Mouse (Mus musculus) embryonic facial prominence, embryonic 10.5 days (tissue): ENCODE measurements around the gene Qsox2. TPM values are rescaled to one million over a fixed set of nuclear protein-coding genes. Genes with fewer than 3 reads are reported as not detected.

ENCODE experiments used
- DNase-seq: peaks from one replicate; pipeline ENCODE4 v3.0.0-alpha.2; 2017; ENCODE audit warnings: low spot score
- H3K27ac ChIP-seq: fragments of 300-500 bp; sonication (generic); replicated peaks from 2 replicates; pipeline ENCODE4 v1.5.1; 2016; ENCODE audit warnings: mild to moderate bottlenecking
- H3K27me3 ChIP-seq: fragments of 300-500 bp; sonication (generic); replicated peaks from 2 replicates; pipeline ENCODE4 v1.6.1; 2016; ENCODE audit warnings: low read depth, mild to moderate bottlenecking; ENCODE audit not compliant: poor library complexity, severe bottlenecking
- H3K36me3 ChIP-seq: fragments of 300-500 bp; sonication (generic); replicated peaks from 2 replicates; pipeline ENCODE4 v1.6.1; 2016; ENCODE audit warnings: mild to moderate bottlenecking, moderate library complexity
- H3K4me1 ChIP-seq: fragments of 300-500 bp; sonication (generic); 2 replicates; pipeline ENCODE4 v1.6.1; 2016
- H3K4me3 ChIP-seq: fragments of 300-500 bp; sonication (generic); 2 replicates; pipeline ENCODE4 v1.5.1; 2016; ENCODE audit warnings: mild to moderate bottlenecking, moderate library complexity
- H3K9me3 ChIP-seq: fragments of 300-500 bp; sonication (generic); 2 replicates; pipeline ENCODE4 v1.6.1; 2016; ENCODE audit warnings: mild to moderate bottlenecking
- WGBS: fragments of 180-500 bp; shearing (Covaris S2); methylation state at CpG from one replicate; pipeline ENCODE4 v1.1.7; 2016; 5-methylcytosine and 5-hydroxymethylcytosine counted together
- polyA plus RNA-seq: library from polyadenylated mRNA; unstranded; fragments of >200 nt; fragmentation: Nextera tagmentation; extraction: Ambion mirVana; gene quantifications from 2 replicates; pipeline ENCODE4 v1.2.1, GENCODE M21; 2016

The Qsox2 gene
- polyA plus RNA-seq, 1 experiment from 2014 or later: 15.7 TPM

DNA sequence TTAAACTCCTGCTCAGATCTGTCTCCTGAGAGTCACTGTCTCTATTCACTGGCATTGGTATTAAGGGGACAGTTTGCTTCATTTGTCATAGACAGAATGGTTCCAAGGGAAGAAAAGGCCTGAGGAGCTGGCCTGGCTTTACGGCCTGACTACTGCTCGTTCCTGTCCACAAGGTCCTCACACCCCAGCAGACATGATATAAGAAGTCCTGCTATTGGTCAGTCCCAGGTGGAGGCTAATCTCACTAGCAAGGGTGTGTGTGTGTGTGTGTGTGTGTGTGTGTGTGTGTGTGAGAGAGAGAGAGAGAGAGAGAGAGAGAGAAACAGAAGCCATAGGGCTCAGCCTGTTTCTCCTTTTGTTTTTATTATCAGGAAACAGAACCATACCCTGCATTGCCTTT lies 60.1 kb downstream of the Qsox2 start:
- H3K4me1 ChIP-seq: peaks cover 18% of the 10 kb centered on the region; the same call in 1 of the 2 replicates
- H3K4me3 ChIP-seq: no peak overlapping the region
- DNase-seq: no peak
- H3K9me3 ChIP-seq: no peaks in the 10 kb centered on the region
- 68% methylated on average over 2 of the region's 2 CpGs for WGBS
- H3K36me3 ChIP-seq: no peaks in the 10 kb centered on the region
- no peak overlapping the region for H3K27ac ChIP-seq
- peaks cover 13% of the 10 kb centered on the region for H3K27me3 ChIP-seq

GRCm38 (mm10) chr2:26176731-26177130 lies 60.6 kb downstream of the Qsox2 start:
- H3K27ac ChIP-seq: no peak overlapping the region
- no peaks in the 10 kb centered on the region for H3K9me3 ChIP-seq
- H3K27me3 ChIP-seq: peaks cover 13% of the 10 kb centered on the region
- H3K36me3 ChIP-seq: no peaks in the 10 kb centered on the region
- H3K4me1 ChIP-seq: peaks cover 19% of the 10 kb centered on the region
- WGBS: 64% methylated on average over 5 of the region's 5 CpGs
- no peak overlapping the region for H3K4me3 ChIP-seq
- DNase-seq: no peak

GRCm38 (mm10) chr2:26175191-26175590 lies 62.1 kb downstream of the Qsox2 start:
- no peak overlapping the region for H3K27ac ChIP-seq
- no peak overlapping the region for H3K4me3 ChIP-seq
- no peaks in the 10 kb centered on the region for H3K9me3 ChIP-seq
- no peak for DNase-seq
- peaks cover 27% of the 10 kb centered on the region for H3K27me3 ChIP-seq
- 54% methylated on average over 4 of the region's 4 CpGs for WGBS
- H3K4me1 ChIP-seq: peaks cover 32% of the 10 kb centered on the region
- no peaks in the 10 kb centered on the region for H3K36me3 ChIP-seq

GRCm38 (mm10) chr2:26172166-26172565 lies 65.2 kb downstream of the Qsox2 start:
- Histone ChIP-seq H3K36me3 (no peaks in the 10 kb centered on the region), H3K4me1 (peaks cover 52% of the 10 kb centered on the region), H3K4me3 (no peak overlapping the region), H3K27me3 (peaks cover 31% of the 10 kb centered on the region), H3K9me3 (no peaks in the 10 kb centered on the region), H3K27ac (no peak overlapping the region)
- DNase-seq: no peak
- 86% methylated on average over 2 of the region's 2 CpGs for WGBS

- Histone ChIP-seq H3K9me3 (no peaks in the 10 kb centered on the region), H3K4me1 (peaks cover 39% of the 10 kb centered on the region), H3K27ac (no peak overlapping the region), H3K36me3 (no peaks in the 10 kb centered on the region), H3K4me3 (no peak overlapping the region), H3K27me3 (peaks cover 22% of the 10 kb centered on the region)
- 63% methylated on average over 2 of the region's 2 CpGs for WGBS
- DNase-seq: no peak
These were observed 66.9 kb downstream of the Qsox2 start for GRCm38 (mm10) chr2:26170376-26170775.

DNA sequence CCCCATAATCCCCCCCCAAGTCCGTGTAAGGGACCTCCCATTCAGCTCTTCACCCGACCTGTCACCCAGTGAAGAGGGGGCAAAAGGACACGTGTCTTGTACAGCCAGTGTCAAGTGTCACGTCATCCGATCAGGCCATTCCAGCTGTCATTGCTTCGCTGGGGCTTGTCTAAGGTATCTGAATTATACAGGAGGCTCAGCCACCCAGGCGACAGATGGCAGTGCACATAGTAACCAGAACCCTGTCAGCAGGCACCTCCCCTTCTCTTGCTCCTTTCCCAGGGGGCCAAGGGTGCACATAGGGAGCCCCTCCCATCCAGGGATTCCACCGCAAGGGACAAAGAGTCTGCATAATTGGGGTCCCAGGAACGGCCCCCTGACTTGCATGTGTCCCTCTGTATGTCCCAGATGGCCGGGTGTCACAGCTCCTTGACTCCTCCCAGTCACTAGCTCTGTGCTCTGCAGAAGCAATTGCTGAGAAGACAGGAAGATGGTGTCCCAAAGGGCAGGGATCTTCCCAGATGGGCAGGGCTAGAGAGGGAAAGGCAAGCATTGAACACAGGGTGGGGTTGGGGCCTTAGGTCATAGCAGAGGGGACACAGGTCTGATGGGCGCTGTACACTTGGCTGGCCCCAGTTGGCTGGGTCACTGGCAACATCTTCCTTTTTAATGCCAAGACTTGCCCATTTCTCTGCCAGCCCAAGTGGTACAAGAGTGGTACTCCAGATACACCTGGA lies 68.3 kb downstream of the Qsox2 start:
- H3K4me3 ChIP-seq: peak overlapping the region; percentile 13; the same call in 1 of the 2 replicates
- H3K27me3 ChIP-seq: peaks cover 22% of the 10 kb centered on the region
- DNase-seq: peak; percentile 39
- H3K36me3 ChIP-seq: no peaks in the 10 kb centered on the region
- H3K9me3 ChIP-seq: no peaks in the 10 kb centered on the region
- peaks cover 39% of the 10 kb centered on the region for H3K4me1 ChIP-seq
- H3K27ac ChIP-seq: no peak overlapping the region; the same call in 1 of the 2 replicates
- 25% methylated on average over 11 of the region's 11 CpGs for WGBS

DNA sequence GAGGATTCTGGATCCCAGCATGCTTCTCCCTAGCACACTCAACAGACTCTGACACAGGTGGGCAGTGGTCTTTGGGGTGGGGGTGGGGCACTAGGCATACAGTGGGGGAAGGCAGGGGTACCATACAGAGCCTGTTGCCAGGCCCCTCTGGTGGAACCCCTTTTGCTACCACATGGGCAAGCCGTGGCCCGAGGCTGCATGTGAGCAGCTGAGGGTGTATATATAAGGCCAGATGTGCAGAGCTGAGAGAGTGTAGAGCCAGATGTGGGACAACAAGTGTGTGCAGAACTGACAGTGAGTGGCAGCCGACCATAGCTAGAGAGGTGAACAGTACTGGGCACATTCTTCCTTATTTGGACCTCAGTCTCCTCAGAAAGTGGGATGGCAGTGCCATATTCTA lies 70.4 kb downstream of the Qsox2 start:
- WGBS: 83% methylated on average over 3 of the region's 3 CpGs
- Histone ChIP-seq H3K9me3 (no peaks in the 10 kb centered on the region), H3K4me3 (no peak overlapping the region), H3K36me3 (no peaks in the 10 kb centered on the region), H3K4me1 (peaks cover 50% of the 10 kb centered on the region), H3K27ac (no peak overlapping the region), H3K27me3 (peaks cover 22% of the 10 kb centered on the region)
- DNase-seq: no peak

Other genes with a start within 250 kb of the Qsox2 start
- gene Ubac1, start 215.8 kb downstream of the Qsox2 start, polyA plus RNA-seq: 94.9 and 95.9 TPM in 2 replicates
- gene Nacc2, start 114.3 kb downstream of the Qsox2 start, polyA plus RNA-seq: 5.7 and 5.9 TPM in 2 replicates
- gene Lhx3, start 29.2 kb downstream of the Qsox2 start, polyA plus RNA-seq: 2.6 and 3.5 TPM in 2 replicates
- 0.03 and 0.04 TPM in 2 replicates for gene Ccdc187, start 57.0 kb upstream of the Qsox2 start, polyA plus RNA-seq
- gene Gpsm1, start 78.0 kb upstream of the Qsox2 start, polyA plus RNA-seq: 96.7 and 97.2 TPM in 2 replicates
- 31.5 and 32.2 TPM in 2 replicates for gene Dnlz, start 114.6 kb upstream of the Qsox2 start, polyA plus RNA-seq
- 0.87 and 0.96 TPM in 2 replicates for gene Card9, start 123.4 kb upstream of the Qsox2 start, polyA plus RNA-seq
- 39.3 and 39.8 TPM in 2 replicates for gene Snapc4, start 143.1 kb upstream of the Qsox2 start, polyA plus RNA-seq
- 133 and 137 TPM in 2 replicates for gene Entr1, start 151.8 kb upstream of the Qsox2 start, polyA plus RNA-seq
- gene Pmpca, start 151.8 kb upstream of the Qsox2 start, polyA plus RNA-seq: 144 and 151 TPM in 2 replicates
- 28.6 and 31.8 TPM in 2 replicates for gene Inpp5e, start 171.7 kb upstream of the Qsox2 start, polyA plus RNA-seq
- gene Sec16a, start 207.7 kb upstream of the Qsox2 start, polyA plus RNA-seq: 30.4 and 32.1 TPM in 2 replicates